Mouse (Mus musculus): ENCODE results near the gene Cldn12.

Gene Cldn12

DNA sequence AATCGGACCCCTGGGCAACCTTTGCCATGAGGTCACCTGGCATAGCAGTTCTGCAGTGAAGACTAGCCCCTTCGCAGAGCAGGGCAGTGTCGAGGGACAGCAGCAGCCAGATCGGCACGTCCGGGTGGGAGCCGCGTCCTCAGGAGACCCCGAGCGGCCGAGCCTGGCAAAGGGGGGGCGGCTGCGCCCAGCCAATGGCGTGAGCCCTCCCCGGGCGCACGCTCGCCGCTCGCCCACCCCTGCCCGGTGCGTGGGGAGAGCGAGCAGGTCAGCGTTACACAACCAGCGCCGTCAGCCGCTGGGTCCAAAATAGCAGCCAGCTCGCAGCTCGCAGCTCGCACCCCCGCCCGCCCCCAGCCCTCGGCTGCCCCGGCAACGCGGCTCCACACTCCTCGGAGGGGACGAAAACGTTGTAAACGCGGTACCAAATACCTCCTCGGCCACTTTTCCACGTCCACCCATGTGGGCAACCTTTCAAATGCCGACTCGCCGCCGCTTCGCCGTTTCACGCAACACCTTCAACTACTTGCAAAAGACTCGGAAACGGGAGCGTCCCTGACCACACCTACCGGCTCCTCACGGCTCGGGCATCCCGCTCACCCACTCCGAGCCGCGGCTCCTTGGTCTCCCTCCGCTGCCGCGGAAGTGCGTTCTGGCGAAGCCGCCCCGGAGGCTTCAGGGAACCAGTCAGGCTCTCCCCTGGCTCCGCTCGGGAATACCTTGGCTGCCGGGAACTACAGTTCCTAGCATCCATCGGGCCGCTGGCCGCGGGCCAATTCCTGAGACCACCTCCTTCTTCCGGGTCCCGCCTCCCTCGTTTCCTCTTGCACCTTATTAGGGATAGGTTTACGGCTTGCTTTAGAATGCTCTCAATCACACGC lies at the start of gene Cldn12:
Cldn12 (minus strand) TSS at position 763 of the 881 bp plus-strand sequence.
- peak; percentile 91 for ATAC-seq (ENCODE audit: low TSS enrichment)

DNA sequence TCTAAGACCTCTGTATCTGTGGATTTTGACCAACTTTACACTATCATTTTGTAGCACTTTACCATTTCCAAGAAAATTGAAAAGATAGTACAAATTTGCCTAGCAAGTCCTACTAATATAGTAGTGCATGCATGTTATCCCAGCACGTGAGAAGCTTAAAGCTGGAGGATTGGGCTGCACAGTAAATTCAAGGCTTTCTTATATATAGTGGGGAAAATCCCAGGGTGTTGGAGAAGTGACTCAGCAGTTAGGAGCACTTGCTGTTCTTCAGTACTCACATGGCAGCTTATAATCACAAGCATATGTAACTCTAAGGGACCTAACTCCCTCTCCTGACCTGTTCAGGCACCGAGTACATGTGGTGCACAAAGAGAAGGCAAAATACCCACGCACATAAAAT lies 47.7 kb upstream of the Cldn12 start:
- no peak for ATAC-seq (ENCODE audit: low TSS enrichment)

DNA sequence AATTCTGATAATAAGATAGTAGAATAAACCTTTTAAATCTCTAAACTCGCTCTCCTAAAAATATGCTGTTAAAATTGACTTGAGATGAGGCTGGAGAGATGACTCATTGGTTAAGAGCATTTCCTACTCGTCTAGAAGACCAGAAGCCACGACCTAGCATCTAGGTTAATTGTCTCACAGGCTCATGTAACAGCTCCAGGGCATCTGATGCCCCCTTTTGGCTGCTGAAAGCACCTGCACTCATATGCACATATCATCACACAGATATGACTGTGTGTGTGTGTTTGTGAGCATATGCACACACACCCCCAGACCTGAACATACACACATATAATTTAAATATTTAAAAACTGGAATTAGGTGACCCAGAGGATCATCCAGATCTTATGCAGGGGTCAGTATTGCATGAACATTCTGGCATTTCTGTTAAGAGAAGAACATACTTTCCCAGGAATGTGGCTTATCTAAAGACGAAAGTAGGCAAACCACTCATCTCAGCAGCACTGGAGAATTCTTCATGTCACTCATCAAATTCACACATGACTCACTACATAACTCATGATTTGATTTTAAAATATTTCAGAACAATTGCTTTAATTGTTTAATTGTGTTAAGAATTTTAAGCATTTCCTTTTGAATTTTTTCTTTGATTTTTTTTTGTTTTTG lies 46.4 kb upstream of the Cldn12 start:
- no peak for ATAC-seq (ENCODE audit: low TSS enrichment)

DNA sequence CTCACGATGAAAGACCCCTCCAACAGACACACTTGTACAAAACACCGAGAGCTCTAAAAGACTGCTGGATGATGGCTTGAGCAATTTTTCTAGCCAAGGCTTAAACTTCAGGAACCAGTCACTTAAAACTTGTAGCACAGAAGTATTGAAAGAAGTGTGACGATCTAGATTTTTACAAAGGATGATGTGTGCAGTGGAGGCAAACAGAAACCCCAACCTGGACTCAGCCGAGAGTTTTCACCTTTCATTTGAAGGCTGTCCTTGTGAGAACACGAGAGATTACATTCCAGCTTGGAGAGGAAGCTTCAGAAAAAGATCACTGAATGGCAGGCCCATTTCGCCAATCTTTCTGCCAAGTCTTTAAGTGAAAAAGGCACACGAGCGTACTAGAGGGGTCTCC lies 45.0 kb upstream of the Cldn12 start:
- no peak for ATAC-seq (ENCODE audit: low TSS enrichment)

DNA sequence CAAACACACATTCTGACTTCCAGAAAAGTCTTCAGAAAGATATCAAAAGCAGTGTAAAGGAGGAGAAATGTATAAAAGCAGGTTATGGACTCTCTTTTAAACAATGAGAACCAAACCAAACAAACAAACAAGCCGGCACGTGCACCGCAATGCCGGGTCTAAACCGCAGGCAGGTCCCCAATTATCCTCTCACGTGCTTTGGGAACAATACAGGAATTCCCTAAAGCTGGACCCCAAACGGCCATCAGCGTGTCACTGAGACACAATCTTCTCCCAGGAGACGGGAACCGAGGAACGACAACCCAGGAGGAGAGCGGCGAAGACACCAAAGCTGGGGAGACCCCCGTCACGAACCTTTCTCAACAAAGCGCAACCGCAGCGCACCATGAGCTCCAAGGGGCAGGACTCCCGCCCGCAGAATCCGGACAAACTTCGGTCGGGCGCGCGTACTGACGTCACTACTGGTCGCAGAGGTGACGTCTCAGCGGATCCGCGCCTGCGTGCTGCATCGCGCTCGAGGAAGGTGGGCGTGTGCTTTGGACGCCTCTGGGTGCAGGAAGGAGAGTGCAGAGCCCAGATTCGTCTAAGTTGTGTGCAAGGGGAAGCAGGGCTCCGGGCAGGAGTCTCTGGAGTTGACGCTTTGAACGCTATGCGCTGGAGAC lies 44.5 kb upstream of the Cldn12 start, which contains the start of gene Gtpbp10:
Gtpbp10 (minus strand) TSS at position 460 of the 662 bp plus-strand sequence.
- peak; percentile 99 for ATAC-seq (ENCODE audit: low TSS enrichment)

DNA sequence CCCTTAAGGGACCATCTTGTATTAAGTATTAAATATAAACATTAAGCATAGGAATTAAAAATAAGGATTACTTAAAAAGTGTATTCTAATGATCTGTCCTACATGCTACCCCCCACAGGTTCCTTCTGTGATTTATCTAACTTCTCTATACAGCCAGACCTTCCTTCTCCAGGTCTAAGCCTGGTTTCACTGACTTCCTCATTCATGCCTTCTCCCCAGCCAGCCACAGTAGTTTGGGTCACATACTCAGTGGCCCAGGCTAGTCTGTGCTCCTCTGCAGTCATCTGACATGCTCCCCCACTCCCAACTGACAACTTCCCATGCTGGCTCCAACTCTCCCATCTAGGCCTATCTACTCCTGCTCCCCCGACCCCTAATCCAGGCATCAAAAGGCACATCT lies 36.4 kb upstream of the Cldn12 start:
- ATAC-seq (ENCODE audit: low TSS enrichment) = no peak

DNA sequence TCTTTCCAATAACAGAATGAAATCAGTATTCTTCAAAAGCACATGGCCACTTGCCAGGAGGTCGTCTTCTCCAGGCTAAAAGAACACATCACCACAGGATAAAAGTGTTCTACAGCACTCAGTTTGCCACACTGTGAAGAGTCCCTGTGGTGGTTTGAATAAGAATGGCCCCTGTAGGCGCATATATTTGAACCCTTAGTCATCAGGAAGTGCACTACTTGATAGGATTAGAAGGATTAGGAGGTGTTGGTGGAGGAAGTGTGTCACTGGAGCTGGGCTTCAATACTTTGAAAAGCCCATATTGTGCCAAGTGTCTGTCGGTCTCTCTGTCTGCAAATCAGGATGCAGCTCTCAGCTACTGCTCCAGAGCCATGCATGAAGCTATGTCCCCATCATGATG lies 25.6 kb upstream of the Cldn12 start:
- ATAC-seq (ENCODE audit: low TSS enrichment) = no peak

DNA sequence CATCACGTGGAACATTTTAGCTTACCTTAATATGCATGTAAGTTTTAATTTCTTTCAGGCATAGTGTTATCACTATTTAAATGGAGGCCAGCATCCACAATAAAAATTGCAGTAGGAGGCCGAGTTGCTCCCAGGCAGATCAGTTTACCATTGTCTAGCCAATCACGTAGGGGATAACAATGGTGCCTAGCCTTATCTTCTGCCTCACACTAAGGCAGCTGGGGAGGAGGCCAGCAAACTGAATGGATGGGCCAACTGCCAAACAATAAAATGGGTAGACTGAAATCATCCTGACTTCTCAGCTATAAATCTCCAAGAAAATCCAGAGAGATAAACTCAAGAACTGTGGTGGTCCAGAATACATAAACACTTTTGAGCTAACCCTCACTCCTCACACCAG lies 25.0 kb upstream of the Cldn12 start:
- no peak for ATAC-seq (ENCODE audit: low TSS enrichment)

DNA sequence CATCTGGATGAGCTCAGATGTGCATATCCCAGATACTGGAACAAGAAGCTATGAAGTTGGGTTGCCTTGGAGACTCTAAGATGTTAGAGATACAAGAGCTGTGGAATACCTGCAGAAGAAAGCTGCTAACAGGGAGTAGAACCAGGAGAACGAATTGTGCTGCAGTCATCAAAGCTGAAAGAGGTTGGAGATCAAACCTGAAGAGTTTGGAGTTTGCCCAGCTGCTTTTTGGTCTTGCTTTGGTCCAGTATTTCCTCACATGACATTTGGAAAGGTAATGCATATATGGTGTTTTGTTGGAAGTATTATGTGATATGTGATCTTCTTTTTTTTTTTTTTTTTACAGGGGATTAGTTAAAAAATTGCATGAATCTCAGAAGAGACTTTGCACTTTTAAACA lies 21.4 kb upstream of the Cldn12 start:
- no peak for ATAC-seq (ENCODE audit: low TSS enrichment)

DNA sequence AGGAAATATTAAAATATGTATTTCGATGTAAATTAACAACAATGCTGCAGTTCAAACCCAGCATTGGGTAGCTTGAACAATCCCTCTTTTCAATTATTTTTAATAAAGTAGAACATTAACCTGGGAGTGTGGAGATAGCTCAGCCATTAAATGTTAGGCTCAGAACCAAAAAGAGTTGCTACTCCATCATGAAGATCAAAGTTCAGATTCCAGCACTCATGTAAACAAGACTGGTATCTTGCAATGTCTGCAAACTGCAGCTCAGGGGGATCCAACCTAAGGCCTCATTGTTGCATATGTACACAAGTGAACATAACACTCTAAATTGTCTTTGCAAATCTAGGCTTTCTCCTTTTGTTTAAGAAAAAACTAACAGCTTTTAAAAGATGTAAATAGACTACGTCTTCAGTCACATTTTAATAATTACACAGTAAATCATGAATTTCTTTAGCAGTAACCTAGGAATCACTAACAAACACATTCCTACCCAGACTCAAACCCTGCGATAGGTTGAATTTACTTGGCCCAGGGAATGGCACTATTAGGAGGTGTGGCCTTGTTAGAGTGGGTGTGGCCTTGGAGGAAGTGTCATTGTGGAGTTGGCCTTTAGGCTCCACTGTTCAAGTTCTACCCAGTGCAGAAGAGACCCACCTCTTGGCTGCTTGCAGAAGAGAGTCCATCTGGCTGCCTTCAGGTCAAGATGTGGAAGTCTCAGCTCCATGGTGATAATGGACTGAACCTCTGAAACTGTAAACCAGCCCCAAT lies 19.1 kb upstream of the Cldn12 start:
- no peak for ATAC-seq (ENCODE audit: low TSS enrichment)

DNA sequence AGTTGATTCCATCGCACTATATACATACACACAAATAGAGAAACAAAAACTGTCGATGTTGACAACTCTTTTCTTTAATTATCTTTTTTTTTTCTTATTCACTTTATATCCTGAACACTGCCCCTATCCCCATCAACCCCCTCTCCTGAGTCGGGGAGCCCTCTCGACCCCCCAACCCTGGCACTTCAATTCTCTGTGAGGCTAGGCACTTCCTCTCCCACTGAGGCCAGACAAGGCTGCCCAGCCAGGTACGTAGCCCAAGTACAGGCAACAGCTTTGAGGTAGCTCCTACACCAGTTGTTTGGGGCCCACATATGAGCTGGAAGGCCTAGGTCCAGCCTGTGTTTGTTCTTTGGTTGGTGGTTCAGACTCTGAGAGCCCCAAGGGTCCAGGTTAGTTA lies 653 bp upstream of the Cldn12 start:
- ATAC-seq (ENCODE audit: low TSS enrichment) = no peak

DNA sequence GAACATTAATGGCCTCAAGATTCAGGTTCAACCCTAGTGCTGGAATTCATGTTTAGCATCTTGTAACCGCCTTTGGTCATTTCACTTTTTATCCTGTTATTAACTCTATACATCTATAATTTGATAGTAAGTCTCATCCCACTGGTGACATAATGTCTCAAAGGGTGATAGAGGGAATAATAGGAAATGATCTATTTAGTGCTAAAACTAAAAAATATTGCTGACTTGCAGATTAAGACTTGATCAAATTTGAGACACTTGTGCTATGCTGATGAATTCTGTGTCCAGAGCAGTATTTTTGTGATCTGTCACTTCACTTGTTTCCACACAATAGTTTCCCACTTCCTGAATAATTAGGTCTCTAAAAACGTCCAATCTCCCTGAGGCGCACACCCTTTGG lies 3.4 kb downstream of the Cldn12 start:
- no peak for ATAC-seq (ENCODE audit: low TSS enrichment)

DNA sequence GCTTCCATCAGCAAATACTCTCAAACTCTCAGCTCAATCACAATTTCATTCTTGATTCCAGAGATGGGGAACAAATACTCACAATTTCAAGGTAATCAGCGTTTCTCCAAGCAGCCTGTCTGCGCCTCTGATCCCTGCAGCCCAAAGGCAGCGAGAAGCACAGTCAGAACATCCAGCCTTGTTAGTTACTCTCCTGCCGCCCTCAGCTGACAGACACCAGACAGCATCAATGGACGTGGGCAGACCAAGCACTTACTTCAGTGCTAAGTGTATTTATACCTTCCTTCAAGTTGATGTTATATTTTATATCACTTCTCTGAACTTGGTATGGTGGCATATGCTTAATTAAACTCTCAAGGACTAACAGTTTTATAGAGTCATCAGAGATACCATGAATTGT lies 3.8 kb downstream of the Cldn12 start:
- ATAC-seq (ENCODE audit: low TSS enrichment) = peak; percentile 43

DNA sequence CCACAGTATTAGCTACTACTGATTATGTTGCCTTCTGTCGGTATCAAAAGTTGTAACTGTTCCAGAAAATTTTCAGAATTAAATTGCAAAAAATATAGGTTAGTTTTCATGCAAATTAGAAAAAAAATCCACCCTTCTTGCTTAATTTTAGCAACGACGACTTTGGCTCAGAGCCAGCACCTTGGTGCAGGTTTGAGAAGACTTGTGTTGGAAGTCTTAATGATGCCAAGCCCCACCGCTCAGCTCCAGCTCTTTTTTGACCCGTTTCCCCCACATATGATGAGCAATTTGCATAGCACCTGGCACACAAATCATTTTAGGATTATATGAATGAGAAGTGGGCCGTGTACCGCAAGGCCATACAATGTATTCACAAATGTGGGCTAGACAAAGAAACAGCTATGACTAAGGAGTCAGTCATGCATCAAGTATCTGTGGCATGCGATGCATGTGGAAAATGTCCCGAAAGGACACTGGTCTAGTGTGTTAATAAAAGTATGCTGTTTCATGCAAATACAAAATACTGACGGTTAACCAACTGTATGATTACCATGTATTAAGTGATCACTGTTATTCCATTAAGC lies 4.4 kb downstream of the Cldn12 start:
- ATAC-seq (ENCODE audit: low TSS enrichment) = no peak

DNA sequence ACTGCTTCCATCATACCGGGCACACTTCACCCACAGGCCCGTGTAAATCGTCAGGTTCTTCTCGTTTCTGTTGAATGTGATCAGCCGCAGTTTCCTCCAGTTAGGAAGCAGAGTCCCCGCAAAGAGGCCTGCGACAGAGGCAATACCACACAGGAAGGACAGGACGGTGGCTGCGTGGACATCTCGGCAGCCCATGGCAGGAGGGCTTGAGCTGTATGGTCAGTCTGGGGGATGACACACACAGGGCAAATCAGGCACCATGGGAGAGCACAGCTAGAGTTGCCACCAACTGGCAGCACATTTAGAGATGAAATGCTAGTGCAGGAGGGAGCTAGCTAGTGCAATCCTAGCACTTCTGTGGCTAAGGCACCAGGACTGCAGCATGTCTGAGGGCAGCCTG lies 6.5 kb downstream of the Cldn12 start:
- no peak for ATAC-seq (ENCODE audit: low TSS enrichment)

DNA sequence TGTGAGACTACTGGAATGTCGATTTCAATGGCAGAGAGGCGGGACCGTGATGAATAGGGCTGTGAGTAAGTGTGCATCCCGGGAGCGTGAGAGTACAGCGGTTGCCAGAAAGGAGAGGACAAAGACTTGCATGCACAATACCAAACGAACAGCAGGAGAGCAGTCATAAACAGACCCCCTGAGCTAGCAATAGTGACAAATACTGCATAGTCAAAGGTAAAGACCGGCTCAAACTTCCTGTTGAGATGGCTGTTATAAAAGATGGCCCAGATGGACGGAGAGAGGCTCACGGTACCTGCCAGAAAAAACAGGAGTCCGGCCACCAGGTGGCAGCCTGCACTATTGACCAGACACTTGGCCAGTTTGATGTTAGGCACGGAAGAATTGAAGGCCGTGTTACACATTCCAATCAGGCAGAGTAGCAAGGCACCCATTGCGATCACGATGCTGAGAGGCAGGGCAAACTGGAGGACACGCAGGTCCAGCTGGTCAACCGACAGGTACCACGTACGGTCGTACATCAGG lies 7.0 kb downstream of the Cldn12 start:
- ATAC-seq (ENCODE audit: low TSS enrichment) = peak; percentile 58

DNA sequence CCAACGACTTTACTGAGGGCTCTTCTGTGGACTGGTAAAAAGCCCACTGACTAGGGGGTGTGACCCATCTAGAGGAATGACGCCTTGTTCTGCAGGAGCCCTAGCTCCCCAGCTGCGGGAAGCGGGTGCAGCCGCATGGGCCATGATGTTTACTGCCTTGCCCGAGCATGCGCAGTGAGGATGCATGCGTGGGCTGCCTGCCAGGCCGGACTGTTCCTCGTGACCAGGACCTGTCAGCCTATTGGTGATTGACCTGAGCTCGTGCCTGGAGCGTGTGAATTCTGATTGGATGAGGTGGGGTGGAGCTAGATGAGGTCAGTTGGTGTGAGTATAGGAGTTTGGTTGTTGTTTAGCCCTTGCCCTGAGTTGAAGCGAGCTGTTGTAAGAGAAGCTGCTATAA lies 10.3 kb downstream of the Cldn12 start:
- ATAC-seq (ENCODE audit: low TSS enrichment) = no peak

DNA sequence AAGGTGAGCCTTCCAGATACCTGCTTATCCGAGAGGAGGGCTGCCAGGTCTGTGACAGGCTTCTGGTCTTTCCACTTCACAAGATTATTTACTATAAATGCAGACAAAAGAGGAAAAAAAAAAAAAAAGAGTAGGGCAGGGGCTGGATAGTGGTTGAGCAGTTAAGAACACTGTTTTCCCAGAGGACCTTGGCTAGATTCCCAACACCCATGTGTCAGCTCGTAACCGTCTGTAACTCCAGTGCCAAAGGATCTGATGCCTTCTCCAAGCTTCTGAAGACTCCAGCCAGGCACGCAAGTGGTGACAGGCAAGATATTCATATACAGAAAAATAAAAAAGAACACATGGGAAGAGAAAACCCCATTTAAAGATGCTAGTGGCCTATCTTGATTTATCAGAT lies 11.4 kb downstream of the Cldn12 start:
- no peak for ATAC-seq (ENCODE audit: low TSS enrichment)

DNA sequence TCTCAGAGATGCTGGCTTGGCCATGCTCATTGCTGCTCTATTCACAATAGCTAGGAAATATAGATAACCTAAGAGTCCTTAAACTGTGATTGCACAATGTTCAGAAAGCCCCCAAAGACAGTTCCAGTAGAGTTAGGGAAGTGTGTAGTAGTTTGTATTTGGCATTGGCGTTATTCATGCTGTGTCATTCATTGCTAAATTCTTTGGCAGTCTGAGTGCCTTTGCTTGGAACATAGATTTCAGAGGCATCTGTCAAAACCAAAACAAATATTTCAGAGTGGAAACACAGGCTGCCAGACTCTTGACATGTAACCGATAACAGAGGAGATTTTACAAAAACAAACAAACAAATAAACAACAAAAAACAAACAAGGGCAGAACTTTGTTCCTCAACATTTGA lies 13.2 kb downstream of the Cldn12 start:
- no peak for ATAC-seq (ENCODE audit: low TSS enrichment)

DNA sequence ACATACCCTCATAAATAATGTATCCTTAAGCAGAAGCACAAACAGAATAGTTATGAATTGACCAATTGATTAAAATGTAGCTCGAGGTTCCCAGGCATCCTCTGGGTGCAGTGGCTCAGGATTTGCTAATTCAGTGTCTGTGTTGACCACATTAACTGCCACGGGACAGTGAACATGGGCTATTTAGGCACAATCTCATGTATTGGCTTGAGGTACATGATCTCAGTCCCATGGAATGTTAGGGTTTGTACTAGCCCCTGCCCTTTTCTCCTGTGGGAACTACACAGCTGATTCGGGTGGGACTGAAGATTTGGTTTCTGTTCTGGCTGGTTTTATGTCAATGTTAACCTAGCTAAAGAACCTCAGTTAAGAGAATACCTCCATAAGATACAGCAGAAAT lies 18.4 kb downstream of the Cldn12 start:
- no peak for ATAC-seq (ENCODE audit: low TSS enrichment)

DNA sequence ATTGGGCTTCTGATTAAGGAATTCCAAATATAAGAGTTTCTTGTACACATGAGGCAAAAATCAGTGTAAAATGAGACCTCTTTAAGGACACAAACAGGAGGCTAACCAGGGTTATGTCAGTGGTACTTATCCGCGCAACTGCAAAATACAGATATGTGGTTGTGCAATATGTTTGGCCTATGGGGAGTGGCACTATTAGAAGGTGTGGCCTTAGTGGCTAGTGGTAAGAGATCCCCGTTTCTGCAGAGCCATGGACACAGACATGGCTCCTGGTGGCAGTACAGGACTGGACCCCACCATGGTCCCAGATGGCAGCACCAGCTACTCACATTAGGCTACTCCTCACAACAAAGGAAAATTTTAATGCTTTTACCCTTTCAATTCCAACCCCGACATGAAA lies 19.7 kb downstream of the Cldn12 start:
- no peak for ATAC-seq (ENCODE audit: low TSS enrichment)

All from frontal cortex, adult (tissue).